Mouse (Mus musculus): ENCODE data around the gene Hoxb4. TPM values are rescaled to one million over a fixed set of nuclear protein-coding genes. Genes with fewer than 3 reads are reported as not detected.
A peak's percentile ranks its signal among the peaks of the same experiment; 100 is the strongest.

Hoxb4 gene
- polyA plus RNA-seq, 1 experiment from 2014 or later = 0.11 TPM

DNA sequence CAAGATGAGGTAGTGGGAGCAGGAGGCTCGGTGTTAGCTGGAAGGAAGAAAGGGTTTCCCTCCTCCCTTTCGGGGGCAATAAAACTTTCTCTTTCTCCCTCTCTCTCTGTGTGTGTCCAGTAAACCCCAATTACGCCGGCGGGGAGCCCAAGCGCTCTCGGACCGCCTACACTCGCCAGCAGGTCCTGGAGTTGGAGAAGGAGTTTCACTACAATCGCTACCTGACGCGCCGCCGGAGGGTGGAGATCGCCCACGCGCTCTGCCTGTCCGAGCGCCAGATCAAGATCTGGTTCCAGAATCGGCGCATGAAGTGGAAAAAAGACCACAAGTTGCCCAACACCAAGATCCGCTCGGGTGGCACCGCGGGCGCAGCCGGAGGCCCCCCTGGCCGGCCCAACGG is 1.8 kb downstream of the Hoxb4 start:
- ATAC-seq (ENCODE audit: insufficient number of reproducible peaks, low FRiP score, low TSS enrichment, low read depth) = no peak
- peaks cover 11% of the 10 kb centered on the region for H3K4me1 ChIP-seq
- no peak overlapping the region for H3K4me2 ChIP-seq (replicated peaks)
- WGBS = under 1% methylated on average over 29 of the region's 29 CpGs
- H3K36me3 ChIP-seq = no peaks in the 10 kb centered on the region
- H3K4me3 ChIP-seq (replicated peaks) = peak overlapping the region; percentile 3; the same call in 1 of the 2 replicates
- H3K27ac ChIP-seq (replicated peaks) = no peak overlapping the region
- peaks cover 99% of the 10 kb centered on the region for H3K27me3 ChIP-seq
- no peaks in the 10 kb centered on the region for H3K9me3 ChIP-seq (replicated peaks)
- H3K9ac ChIP-seq = no peak overlapping the region

DNA sequence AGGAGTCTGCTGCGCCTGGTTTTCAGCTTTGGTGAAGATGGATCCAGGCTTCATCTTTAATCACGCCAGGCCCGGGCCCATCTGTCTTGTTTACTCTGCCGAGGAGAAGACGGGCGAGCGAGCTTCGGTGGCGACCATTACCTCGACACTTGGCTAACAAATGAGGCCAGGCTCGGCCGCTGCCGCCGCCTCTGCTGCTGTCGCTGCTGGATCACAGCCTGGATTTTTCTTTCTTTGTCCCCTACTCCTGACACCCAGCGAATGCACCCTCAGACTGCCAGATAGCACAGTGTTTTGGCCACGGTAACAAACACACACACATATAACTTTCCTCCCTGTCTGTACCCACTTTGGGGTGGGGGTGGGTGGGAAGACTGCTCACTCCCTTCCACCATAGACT is 2.6 kb downstream of the Hoxb4 start:
- no peak overlapping the region for H3K9ac ChIP-seq
- H3K27ac ChIP-seq (replicated peaks) = no peak overlapping the region
- peaks cover 99% of the 10 kb centered on the region for H3K27me3 ChIP-seq
- peaks cover 11% of the 10 kb centered on the region for H3K4me1 ChIP-seq
- no peak overlapping the region for H3K4me3 ChIP-seq (replicated peaks)
- no peaks in the 10 kb centered on the region for H3K36me3 ChIP-seq
- H3K9me3 ChIP-seq (replicated peaks) = no peaks in the 10 kb centered on the region
- H3K4me2 ChIP-seq (replicated peaks) = no peak overlapping the region
- WGBS = 7% methylated on average over 17 of the region's 17 CpGs
- no peak for ATAC-seq (ENCODE audit: insufficient number of reproducible peaks, low FRiP score, low TSS enrichment, low read depth)

DNA sequence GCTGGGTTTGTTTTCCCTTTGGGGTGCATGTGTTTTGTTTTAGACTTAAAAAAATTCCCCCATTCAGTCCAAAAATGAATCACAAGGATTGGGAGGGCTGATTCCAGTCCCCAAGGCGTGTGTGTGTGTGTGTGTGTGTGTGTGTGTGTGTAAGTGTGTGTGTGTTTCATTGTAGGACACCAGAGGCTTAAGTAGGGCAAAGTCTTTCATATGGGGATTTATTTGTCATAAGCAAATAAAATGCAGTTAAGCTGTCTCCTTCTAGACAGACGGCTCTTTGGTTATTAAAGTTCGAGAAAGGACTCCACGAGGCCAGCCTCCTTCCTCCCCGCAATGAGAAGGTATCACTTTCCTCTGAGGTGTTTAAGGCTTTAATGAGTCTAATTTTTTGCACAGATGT is 3.8 kb downstream of the Hoxb4 start:
- Histone ChIP-seq H3K9me3 (replicated peaks) (no peaks in the 10 kb centered on the region), H3K27me3 (peaks cover 99% of the 10 kb centered on the region), H3K4me1 (peaks cover 11% of the 10 kb centered on the region), H3K36me3 (no peaks in the 10 kb centered on the region), H3K9ac (no peak overlapping the region), H3K4me3 (replicated peaks) (no peak overlapping the region), H3K27ac (replicated peaks) (no peak overlapping the region), H3K4me2 (replicated peaks) (no peak overlapping the region)
- no peak for ATAC-seq (ENCODE audit: insufficient number of reproducible peaks, low FRiP score, low TSS enrichment, low read depth)
- 7% methylated on average over 5 of the region's 5 CpGs for WGBS

DNA sequence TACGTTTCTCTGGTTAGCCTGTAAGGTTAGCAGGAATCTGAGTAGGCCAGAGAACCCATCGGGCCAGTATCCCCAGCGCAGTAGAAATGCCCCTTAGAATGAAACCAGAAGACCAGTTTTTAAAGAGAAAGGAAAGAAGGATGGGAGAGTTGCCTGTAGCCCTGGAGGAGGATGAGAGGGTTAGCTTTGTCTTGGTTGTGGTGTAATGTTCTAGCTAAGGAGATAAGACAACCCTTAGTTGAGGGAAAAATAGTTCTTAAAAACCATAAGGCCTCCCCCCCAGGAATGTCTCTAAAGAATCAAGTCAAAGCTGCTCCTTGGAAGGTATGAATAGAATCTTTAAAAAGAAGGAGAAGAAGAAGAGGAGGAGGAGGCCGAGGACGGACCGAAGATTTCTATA is 4.7 kb downstream of the Hoxb4 start:
- Histone ChIP-seq H3K27ac (replicated peaks) (no peak overlapping the region), H3K4me3 (replicated peaks) (no peak overlapping the region), H3K4me1 (peaks cover 11% of the 10 kb centered on the region), H3K27me3 (peaks cover 99% of the 10 kb centered on the region), H3K36me3 (no peaks in the 10 kb centered on the region), H3K9me3 (replicated peaks) (no peaks in the 10 kb centered on the region), H3K4me2 (replicated peaks) (no peak overlapping the region), H3K9ac (no peak overlapping the region)
- no peak for ATAC-seq (ENCODE audit: insufficient number of reproducible peaks, low FRiP score, low TSS enrichment, low read depth)
- WGBS = 14% methylated on average over 6 of the region's 6 CpGs

DNA sequence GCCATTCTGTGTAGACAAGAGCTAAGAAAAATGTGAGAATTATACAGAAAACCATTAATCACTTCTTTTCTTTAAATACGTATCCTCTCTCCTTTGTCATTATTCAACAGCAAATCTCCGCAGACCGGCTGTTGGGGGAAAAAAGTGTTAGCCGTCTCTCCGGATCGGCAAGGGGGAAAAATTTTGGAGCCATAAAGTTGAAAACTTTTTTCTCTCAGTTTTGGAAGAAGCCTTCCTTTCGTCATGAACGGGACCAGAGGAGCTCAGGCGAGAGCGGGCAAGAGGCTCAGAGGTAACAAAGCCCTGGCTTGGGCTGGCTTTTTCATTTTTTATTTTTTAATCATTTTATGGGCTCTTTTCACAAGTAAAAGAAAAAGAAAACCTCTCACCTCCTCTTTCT is 5.1 kb downstream of the Hoxb4 start, which contains the start of gene Hoxb3:
Gene Hoxb3, plus strand, starts transcription at position 173 of the 400 bp plus-strand sequence.
- Histone ChIP-seq H3K36me3 (no peaks in the 10 kb centered on the region), H3K4me1 (peaks cover 11% of the 10 kb centered on the region), H3K27me3 (peaks cover 99% of the 10 kb centered on the region), H3K9ac (no peak within 1 kb of the TSS), H3K4me2 (replicated peaks) (no peak within 1 kb of the TSS), H3K4me3 (replicated peaks) (no peak within 1 kb of the TSS), H3K9me3 (replicated peaks) (no peaks in the 10 kb centered on the region), H3K27ac (replicated peaks) (no peak within 1 kb of the TSS)
- ATAC-seq (ENCODE audit: insufficient number of reproducible peaks, low FRiP score, low TSS enrichment, low read depth) = no peak
- WGBS = 3% methylated on average over 10 of the region's 10 CpGs

DNA sequence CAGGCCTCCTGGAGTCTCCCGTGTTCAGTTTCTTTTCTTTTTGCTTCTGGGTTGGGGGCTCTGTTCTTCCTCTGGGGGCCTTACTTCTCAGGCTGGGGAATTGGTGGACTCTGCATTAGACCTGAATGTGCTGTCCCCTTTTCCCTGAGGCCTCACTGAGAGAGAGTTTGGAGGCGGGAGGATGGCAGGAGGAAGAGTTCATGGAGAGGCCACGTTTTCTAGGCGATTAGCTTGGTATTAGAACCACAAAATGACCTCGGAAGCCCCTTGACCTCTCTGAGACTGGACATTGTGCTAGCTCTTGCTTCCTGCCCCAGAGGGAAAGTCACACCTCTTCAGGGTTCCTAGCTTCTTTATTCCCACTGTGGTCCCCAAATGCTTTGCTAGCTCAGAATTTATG is 6.1 kb downstream of the Hoxb4 start:
- Histone ChIP-seq H3K27me3 (peaks cover 99% of the 10 kb centered on the region), H3K4me3 (replicated peaks) (no peak overlapping the region), H3K27ac (replicated peaks) (no peak overlapping the region), H3K9me3 (replicated peaks) (no peaks in the 10 kb centered on the region), H3K36me3 (no peaks in the 10 kb centered on the region), H3K4me1 (peaks cover 6% of the 10 kb centered on the region), H3K4me2 (replicated peaks) (no peak overlapping the region), H3K9ac (no peak overlapping the region)
- WGBS = 4% methylated on average over 5 of the region's 5 CpGs
- ATAC-seq (ENCODE audit: insufficient number of reproducible peaks, low FRiP score, low TSS enrichment, low read depth) = no peak

DNA sequence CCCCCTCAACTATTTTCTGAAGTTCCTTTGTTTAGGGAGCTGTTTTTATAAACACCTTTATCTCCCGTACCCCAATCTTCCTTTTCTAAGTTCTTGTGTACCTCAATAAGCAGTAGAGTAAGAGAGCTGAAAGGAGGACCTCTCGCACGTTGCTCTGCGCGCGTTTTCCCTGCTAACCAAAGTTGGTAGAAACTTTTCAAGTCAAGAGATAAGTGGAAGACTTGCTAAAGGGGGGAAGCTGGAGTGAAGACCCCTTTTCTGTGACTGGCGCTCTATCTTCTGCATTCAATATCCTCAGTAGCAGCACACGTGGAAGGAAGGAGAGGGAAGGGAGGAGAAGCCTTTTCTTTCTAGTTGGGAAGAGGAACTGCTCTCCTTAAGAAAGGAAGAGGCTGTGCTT is 6.9 kb downstream of the Hoxb4 start:
- Histone ChIP-seq H3K4me1 (peaks cover 2% of the 10 kb centered on the region; the same call in 1 of the 2 replicates), H3K9me3 (replicated peaks) (no peaks in the 10 kb centered on the region), H3K27ac (replicated peaks) (no peak overlapping the region), H3K9ac (no peak overlapping the region), H3K4me2 (replicated peaks) (no peak overlapping the region), H3K4me3 (replicated peaks) (no peak overlapping the region), H3K36me3 (no peaks in the 10 kb centered on the region), H3K27me3 (peaks cover 99% of the 10 kb centered on the region)
- WGBS = 7% methylated on average over 8 of the region's 8 CpGs
- ATAC-seq (ENCODE audit: insufficient number of reproducible peaks, low FRiP score, low TSS enrichment, low read depth) = no peak

DNA sequence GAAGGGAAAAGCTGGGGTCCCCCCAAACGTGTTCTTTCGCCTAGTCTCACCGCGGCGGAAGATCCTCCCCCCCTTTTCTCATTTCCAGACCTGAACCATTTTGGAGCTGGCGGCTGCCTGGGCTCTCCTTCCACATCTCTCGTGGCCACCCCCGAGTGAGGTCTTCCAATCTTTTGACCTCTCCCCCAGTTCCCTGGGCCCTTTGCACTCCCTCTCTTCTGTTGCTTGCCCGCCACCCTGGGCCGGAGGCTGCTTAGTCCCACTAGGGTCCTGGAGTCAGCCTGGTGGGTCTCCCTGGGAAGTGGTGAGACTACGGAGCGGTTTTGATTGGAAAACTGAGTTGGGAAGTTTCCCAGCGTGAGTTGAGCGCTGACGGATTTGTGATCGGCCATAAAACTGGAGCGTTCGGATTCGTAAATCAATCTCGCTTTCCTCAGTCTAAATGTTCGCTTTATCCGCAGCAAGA is 7.7 kb downstream of the Hoxb4 start:
- no peaks in the 10 kb centered on the region for H3K4me1 ChIP-seq
- H3K36me3 ChIP-seq = no peaks in the 10 kb centered on the region
- H3K4me2 ChIP-seq (replicated peaks) = no peak overlapping the region
- no peak for ATAC-seq (ENCODE audit: insufficient number of reproducible peaks, low FRiP score, low TSS enrichment, low read depth)
- WGBS = 3% methylated on average over 22 of the region's 22 CpGs
- no peaks in the 10 kb centered on the region for H3K9me3 ChIP-seq (replicated peaks)
- no peak overlapping the region for H3K27ac ChIP-seq (replicated peaks)
- peaks cover 99% of the 10 kb centered on the region for H3K27me3 ChIP-seq
- H3K4me3 ChIP-seq (replicated peaks) = no peak overlapping the region
- H3K9ac ChIP-seq = no peak overlapping the region

DNA sequence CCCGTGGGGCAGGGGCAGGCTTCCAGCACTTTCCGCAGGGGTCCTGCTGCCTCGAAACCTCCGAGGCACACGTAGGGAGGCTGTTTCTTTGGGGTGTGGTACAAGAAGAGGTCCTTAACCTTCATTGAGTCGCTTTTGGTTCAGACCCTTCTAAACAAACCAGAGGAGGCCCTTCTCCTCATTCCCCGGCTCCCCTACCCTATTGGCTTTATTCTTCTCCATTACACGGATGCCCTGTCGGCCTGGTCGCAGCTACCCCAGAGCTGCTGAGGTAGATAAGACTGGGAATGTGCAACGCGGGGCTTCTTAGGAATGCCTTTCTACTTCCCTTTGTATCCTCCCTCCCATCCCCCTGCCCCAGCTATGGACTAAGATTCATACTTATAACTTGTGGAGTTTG is 8.6 kb downstream of the Hoxb4 start:
- Histone ChIP-seq H3K4me3 (replicated peaks) (no peak overlapping the region), H3K27ac (replicated peaks) (no peak overlapping the region), H3K9ac (no peak overlapping the region), H3K4me2 (replicated peaks) (no peak overlapping the region), H3K36me3 (no peaks in the 10 kb centered on the region), H3K4me1 (no peaks in the 10 kb centered on the region), H3K9me3 (replicated peaks) (no peaks in the 10 kb centered on the region), H3K27me3 (peaks cover 99% of the 10 kb centered on the region)
- 2% methylated on average over 12 of the region's 12 CpGs for WGBS
- ATAC-seq (ENCODE audit: insufficient number of reproducible peaks, low FRiP score, low TSS enrichment, low read depth) = no peak

DNA sequence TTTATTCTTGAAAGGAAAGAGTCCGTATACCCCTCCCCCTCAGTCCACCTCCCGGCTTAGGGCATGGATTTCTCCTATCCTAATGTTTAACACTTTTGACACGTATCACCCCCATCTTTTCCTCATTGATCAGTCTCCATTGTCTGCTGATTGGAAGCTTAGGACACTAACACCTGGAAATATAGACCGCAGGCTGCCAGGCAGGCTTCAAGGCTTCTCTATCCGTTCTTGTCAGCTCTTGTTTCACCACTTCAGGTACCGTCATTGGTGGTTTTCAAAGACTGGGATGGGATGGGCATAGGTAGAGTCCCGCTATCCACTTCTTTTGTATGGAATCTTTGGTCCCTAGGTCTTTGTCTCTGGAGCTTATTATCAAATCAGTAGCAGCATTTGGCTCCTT is 9.1 kb downstream of the Hoxb4 start:
- Histone ChIP-seq H3K4me1 (no peaks in the 10 kb centered on the region), H3K27ac (replicated peaks) (no peak overlapping the region), H3K4me2 (replicated peaks) (no peak overlapping the region), H3K9me3 (replicated peaks) (no peaks in the 10 kb centered on the region), H3K4me3 (replicated peaks) (no peak overlapping the region), H3K36me3 (no peaks in the 10 kb centered on the region), H3K27me3 (peaks cover 99% of the 10 kb centered on the region), H3K9ac (no peak overlapping the region)
- ATAC-seq (ENCODE audit: insufficient number of reproducible peaks, low FRiP score, low TSS enrichment, low read depth) = no peak
- 3% methylated on average over 7 of the region's 7 CpGs for WGBS

DNA sequence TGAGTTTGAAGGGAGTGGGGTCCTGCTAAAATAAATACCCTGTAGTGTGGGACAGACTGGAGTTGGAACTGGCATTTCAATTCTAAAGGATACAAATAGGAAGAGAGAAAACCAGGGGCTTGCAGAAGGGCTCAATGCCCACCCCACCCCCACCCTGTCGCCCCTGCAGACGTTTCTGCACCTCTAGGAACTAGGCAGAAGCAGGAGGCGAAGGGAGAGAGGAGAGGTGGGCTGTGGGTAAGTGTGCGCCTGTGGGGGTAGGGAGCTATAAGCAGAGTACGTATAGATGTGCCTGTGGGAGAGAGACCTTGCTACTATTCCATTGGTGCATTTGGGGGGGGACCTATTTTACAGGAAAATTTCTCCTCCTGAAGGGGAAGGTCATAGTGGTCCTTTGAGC is 9.7 kb downstream of the Hoxb4 start:
- Histone ChIP-seq H3K4me2 (replicated peaks) (no peak overlapping the region), H3K9ac (no peak overlapping the region)

DNA sequence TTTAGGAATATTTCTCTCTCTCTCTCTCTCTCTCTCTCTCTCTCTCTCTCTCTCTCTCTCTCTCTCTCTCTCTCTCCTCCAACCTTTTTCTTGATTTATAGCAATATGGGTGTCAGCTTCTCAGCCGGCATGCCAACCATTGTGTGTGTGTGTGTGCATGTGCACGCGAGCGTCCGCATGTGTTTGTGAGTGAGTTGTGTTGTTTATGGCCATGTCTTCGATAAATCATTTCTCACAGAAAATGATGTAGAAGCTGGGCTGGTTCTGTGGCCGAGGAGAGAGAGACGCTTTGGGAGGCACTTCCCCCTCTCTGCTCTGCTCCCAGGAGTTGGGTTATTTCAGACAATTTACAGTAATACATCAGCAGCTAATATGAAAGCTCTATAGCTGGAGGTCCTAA is 10.5 kb downstream of the Hoxb4 start:
- Histone ChIP-seq H3K4me3 (replicated peaks) (no peak overlapping the region), H3K4me1 (peaks cover 6% of the 10 kb centered on the region), H3K4me2 (replicated peaks) (no peak overlapping the region), H3K9me3 (replicated peaks) (no peaks in the 10 kb centered on the region), H3K36me3 (no peaks in the 10 kb centered on the region), H3K27me3 (peaks cover 99% of the 10 kb centered on the region), H3K27ac (replicated peaks) (no peak overlapping the region), H3K9ac (no peak overlapping the region)
- ATAC-seq (ENCODE audit: insufficient number of reproducible peaks, low FRiP score, low TSS enrichment, low read depth) = no peak
- 10% methylated on average over 8 of the region's 8 CpGs for WGBS

More for the DNA sequence above, 9.7 kb downstream of the Hoxb4 start:
- H3K4me3 ChIP-seq (replicated peaks) = no peak overlapping the region
- H3K36me3 ChIP-seq = no peaks in the 10 kb centered on the region
- H3K4me1 ChIP-seq = peaks cover 3% of the 10 kb centered on the region
- no peak overlapping the region for H3K27ac ChIP-seq (replicated peaks)
- ATAC-seq (ENCODE audit: insufficient number of reproducible peaks, low FRiP score, low TSS enrichment, low read depth) = no peak
- H3K9me3 ChIP-seq (replicated peaks) = no peaks in the 10 kb centered on the region
- H3K27me3 ChIP-seq = peaks cover 99% of the 10 kb centered on the region
- whole genome bisulfite sequencing = 3% methylated on average over 5 of the region's 5 CpGs

Data from embryonic facial prominence, embryonic 15.5 days (tissue).